Mouse (Mus musculus) liver, embryonic 11.5 days (tissue): ENCODE data around the gene Syn3. TPM values are rescaled to one million over a fixed set of nuclear protein-coding genes. Genes with fewer than 3 reads are reported as not detected.

Experiments used
- ATAC-seq: fragments of 200-750 bp; cut with Nextera tagmentation; replicated peaks from 2 replicates; pipeline ENCODE4 v1.8.0; 2017; ENCODE audit warnings: moderate number of reproducible peaks, mild to moderate bottlenecking, moderate TSS enrichment, moderate library complexity; ENCODE audit not compliant: low FRiP score
- DNase-seq: peaks from one replicate; pipeline ENCODE4 v3.0.0-alpha.2; 2017; ENCODE audit warnings: low spot score
- H3K27ac ChIP-seq: fragments of 300-500 bp; sonication (generic); 2 replicates; pipeline ENCODE4 v1.5.1; 2014; ENCODE audit warnings: mild to moderate bottlenecking, low read depth, low read length, control low read depth
- H3K27me3 ChIP-seq: fragments of 300-500 bp; sonication (generic); replicated peaks from 2 replicates; pipeline ENCODE4 v1.6.1; 2014; ENCODE audit warnings: low read length, mixed read lengths; ENCODE audit not compliant: control insufficient read depth, insufficient read depth
- H3K36me3 ChIP-seq: fragments of 300-500 bp; sonication (generic); 2 replicates; pipeline ENCODE4 v1.6.1; 2014; ENCODE audit warnings: mild to moderate bottlenecking, low read length, moderate library complexity, mixed read lengths; ENCODE audit not compliant: control insufficient read depth, insufficient read depth
- H3K4me1 ChIP-seq: fragments of 300-500 bp; sonication (generic); replicated peaks from 2 replicates; pipeline ENCODE4 v1.6.1; 2014; ENCODE audit warnings: low read length, mixed read lengths; ENCODE audit not compliant: control insufficient read depth, insufficient read depth
- H3K4me2 ChIP-seq: fragments of 300-500 bp; sonication (generic); 2 replicates; pipeline ENCODE4 v1.6.1; 2014; ENCODE audit warnings: mild to moderate bottlenecking, control low read depth, moderate library complexity
- H3K4me3 ChIP-seq: fragments of 300-500 bp; sonication (generic); 2 replicates; pipeline ENCODE4 v1.5.1; 2014; ENCODE audit warnings: low read depth, low read length, control low read depth
- H3K9ac ChIP-seq: fragments of 300-500 bp; sonication (generic); 2 replicates; pipeline ENCODE4 v1.6.1; 2014; ENCODE audit warnings: low read depth, low read length, control low read depth
- H3K9me3 ChIP-seq: fragments of 300-500 bp; sonication (generic); 2 replicates; pipeline ENCODE4 v1.6.1; 2016; ENCODE audit warnings: low read length, inconsistent platforms, mixed read lengths; ENCODE audit not compliant: control insufficient read depth
- WGBS: fragments of 180-500 bp; shearing (Covaris S2); extraction: QIAGEN DNeasy Blood & Tissue Kit; methylation state at CpG from one replicate; pipeline ENCODE4 v1.1.7; 2014; 5-methylcytosine and 5-hydroxymethylcytosine counted together
- polyA plus RNA-seq: library from polyadenylated mRNA; unstranded; fragments of >200 nt; fragmentation: Nextera tagmentation; extraction: Ambion mirVana; gene quantifications from 2 replicates; pipeline ENCODE4 v1.2.1, GENCODE M21; 2014

The Syn3 gene
- polyA plus RNA-seq, 1 experiment from 2014 or later, result 0.58 TPM

- no peaks in the 10 kb centered on the region for H3K9me3 ChIP-seq
- DNase-seq (no peak), ATAC-seq (no peak)
- H3K36me3 ChIP-seq, result no peaks in the 10 kb centered on the region
- peak overlapping the region; percentile 67 for H3K27ac ChIP-seq
- H3K4me2 ChIP-seq, result no peak overlapping the region
- no peaks in the 10 kb centered on the region for H3K27me3 ChIP-seq
- peaks cover 41% of the 10 kb centered on the region for H3K4me1 ChIP-seq
- 74% methylated on average over 4 of the region's 4 CpGs for WGBS
- H3K9ac ChIP-seq, result 0 out of 2 replicates have a peak overlapping the region, but pooled peaks have one; percentile 13
- H3K4me3 ChIP-seq, result no peak overlapping the region
These were observed 156.5 kb downstream of the Syn3 start for GRCm38 (mm10) chr10:86342151-86342550.

- Histone ChIP-seq H3K4me2 (no peak overlapping the region), H3K27me3 (no peaks in the 10 kb centered on the region), H3K36me3 (no peaks in the 10 kb centered on the region), H3K4me1 (peaks cover 42% of the 10 kb centered on the region), H3K4me3 (no peak overlapping the region), H3K9ac (no peak overlapping the region), H3K9me3 (no peaks in the 10 kb centered on the region), H3K27ac (peak overlapping the region; percentile 67)
- ATAC-seq, result no peak
- WGBS, result 50% methylated on average over 8 of the region's 8 CpGs
- DNase-seq, result no peak
These were observed 157.1 kb downstream of the Syn3 start for GRCm38 (mm10) chr10:86341589-86341988.

GRCm38 (mm10) chr10:86340991-86341527 is 157.6 kb downstream of the Syn3 start:
- Histone ChIP-seq H3K9me3 (no peaks in the 10 kb centered on the region), H3K36me3 (no peaks in the 10 kb centered on the region), H3K27me3 (no peaks in the 10 kb centered on the region), H3K9ac (no peak overlapping the region), H3K27ac (no peak overlapping the region; the same call in 1 of the 2 replicates), H3K4me1 (peaks cover 46% of the 10 kb centered on the region), H3K4me2 (no peak overlapping the region), H3K4me3 (no peak overlapping the region)
- ATAC-seq, result no peak
- DNase-seq, result no peak
- WGBS, result 77% methylated on average over 3 of the region's 3 CpGs

- H3K9me3 ChIP-seq, result no peaks in the 10 kb centered on the region
- peak overlapping the region; percentile 23; the same call in 1 of the 2 replicates for H3K27ac ChIP-seq
- H3K4me3 ChIP-seq, result no peak overlapping the region
- H3K36me3 ChIP-seq, result no peaks in the 10 kb centered on the region
- WGBS, result 66% methylated on average over 7 of the region's 7 CpGs
- no peak overlapping the region for H3K9ac ChIP-seq
- ATAC-seq, result peak; percentile 61
- H3K4me2 ChIP-seq, result no peak overlapping the region
- no peaks in the 10 kb centered on the region for H3K27me3 ChIP-seq
- peaks cover 46% of the 10 kb centered on the region for H3K4me1 ChIP-seq
- DNase-seq, result no peak
These were observed 158.3 kb downstream of the Syn3 start for GRCm38 (mm10) chr10:86340421-86340820.

GRCm38 (mm10) chr10:86339649-86340379 is 158.9 kb downstream of the Syn3 start:
- WGBS, result 54% methylated on average over 2 of the region's 2 CpGs
- ATAC-seq, result peak; percentile 51
- Histone ChIP-seq H3K4me1 (peaks cover 46% of the 10 kb centered on the region), H3K27ac (peak overlapping the region; percentile 23), H3K9ac (no peak overlapping the region; the same call in 1 of the 2 replicates), H3K4me2 (no peak overlapping the region), H3K27me3 (no peaks in the 10 kb centered on the region), H3K9me3 (no peaks in the 10 kb centered on the region), H3K36me3 (no peaks in the 10 kb centered on the region), H3K4me3 (no peak overlapping the region)
- no peak for DNase-seq

GRCm38 (mm10) chr10:86339121-86339520 is 159.6 kb downstream of the Syn3 start:
- H3K9me3 ChIP-seq, result no peaks in the 10 kb centered on the region
- H3K27me3 ChIP-seq, result no peaks in the 10 kb centered on the region
- no peak overlapping the region for H3K4me2 ChIP-seq
- H3K36me3 ChIP-seq, result no peaks in the 10 kb centered on the region
- H3K4me3 ChIP-seq, result no peak overlapping the region
- no peak overlapping the region for H3K27ac ChIP-seq
- ATAC-seq (no peak), DNase-seq (no peak)
- H3K4me1 ChIP-seq, result peaks cover 46% of the 10 kb centered on the region
- WGBS, result 86% methylated on average over 4 of the region's 4 CpGs
- no peak overlapping the region for H3K9ac ChIP-seq

- H3K27me3 ChIP-seq, result no peaks in the 10 kb centered on the region
- no peak overlapping the region for H3K9ac ChIP-seq
- no peaks in the 10 kb centered on the region for H3K9me3 ChIP-seq
- no peaks in the 10 kb centered on the region for H3K36me3 ChIP-seq
- H3K4me2 ChIP-seq, result no peak overlapping the region
- H3K4me1 ChIP-seq, result peaks cover 51% of the 10 kb centered on the region
- no peak overlapping the region for H3K27ac ChIP-seq
- no peak overlapping the region for H3K4me3 ChIP-seq
- 75% methylated on average over 4 of the region's 4 CpGs for WGBS
- ATAC-seq (no peak), DNase-seq (no peak)
These were observed 160.5 kb downstream of the Syn3 start for GRCm38 (mm10) chr10:86338121-86338715.

- Histone ChIP-seq H3K27ac (no peak overlapping the region), H3K4me2 (no peak overlapping the region), H3K4me1 (peaks cover 51% of the 10 kb centered on the region), H3K27me3 (no peaks in the 10 kb centered on the region), H3K9ac (no peak overlapping the region), H3K4me3 (no peak overlapping the region), H3K9me3 (no peaks in the 10 kb centered on the region), H3K36me3 (no peaks in the 10 kb centered on the region)
- ATAC-seq (no peak), DNase-seq (no peak)
- 78% methylated on average over 3 of the region's 3 CpGs for whole genome bisulfite sequencing
These were observed 161.5 kb downstream of the Syn3 start for GRCm38 (mm10) chr10:86337239-86337638.
